Mouse (Mus musculus) embryonic facial prominence, embryonic 15.5 days (tissue): Measurements from ENCODE around the gene Sema3a. TPM values are rescaled to one million over a fixed set of nuclear protein-coding genes. Genes with fewer than 3 reads are reported as not detected.
"Not testable (repeated sequence)": the region's sequence is repeated elsewhere in the genome, so short reads cannot be mapped to it uniquely, and the experiment has no call there.

Experiments used
- ATAC-seq: fragments of 200-750 bp; cut with Nextera tagmentation; 2 replicates; pipeline ENCODE4 v1.8.0; 2017; ENCODE audit warnings: low read depth, moderate TSS enrichment; ENCODE audit not compliant: insufficient number of reproducible peaks, low FRiP score, low TSS enrichment
- H3K27ac ChIP-seq: fragments of 300-500 bp; sonication (generic); replicated peaks from 2 replicates; pipeline ENCODE4 v1.5.1; 2015; ENCODE audit warnings: mild to moderate bottlenecking, inconsistent platforms
- H3K27me3 ChIP-seq: fragments of 300-500 bp; sonication (generic); 2 replicates; pipeline ENCODE4 v1.6.1; 2015; ENCODE audit warnings: inconsistent platforms
- H3K36me3 ChIP-seq: fragments of 300-500 bp; sonication (generic); 2 replicates; pipeline ENCODE4 v1.6.1; 2015; ENCODE audit warnings: mild to moderate bottlenecking, inconsistent platforms
- H3K4me1 ChIP-seq: fragments of 300-500 bp; sonication (generic); 2 replicates; pipeline ENCODE4 v1.6.1; 2015; ENCODE audit warnings: inconsistent platforms
- H3K4me2 ChIP-seq: fragments of 300-500 bp; sonication (generic); replicated peaks from 2 replicates; pipeline ENCODE4 v1.6.1; 2015; ENCODE audit warnings: mild to moderate bottlenecking, inconsistent platforms
- H3K4me3 ChIP-seq: fragments of 300-500 bp; sonication (generic); replicated peaks from 2 replicates; pipeline ENCODE4 v1.5.1; 2015; ENCODE audit warnings: mild to moderate bottlenecking, inconsistent platforms
- H3K9ac ChIP-seq: fragments of 300-500 bp; sonication (generic); 2 replicates; pipeline ENCODE4 v1.6.1; 2015; ENCODE audit warnings: inconsistent platforms
- H3K9me3 ChIP-seq: fragments of 300-500 bp; sonication (generic); replicated peaks from 2 replicates; pipeline ENCODE4 v1.6.1; 2016; ENCODE audit warnings: inconsistent platforms
- WGBS: fragments of 180-500 bp; shearing (Covaris S2); methylation state at CpG from one replicate; pipeline ENCODE4 v1.1.7; 2015; 5-methylcytosine and 5-hydroxymethylcytosine counted together
- polyA plus RNA-seq: library from polyadenylated mRNA; unstranded; fragments of >200 nt; fragmentation: Nextera tagmentation; extraction: Ambion mirVana; gene quantifications from 2 replicates; pipeline ENCODE4 v1.2.1, GENCODE M21; 2015

Gene Sema3a
- polyA plus RNA-seq, 1 experiment from 2014 or later = 32.1 TPM

DNA sequence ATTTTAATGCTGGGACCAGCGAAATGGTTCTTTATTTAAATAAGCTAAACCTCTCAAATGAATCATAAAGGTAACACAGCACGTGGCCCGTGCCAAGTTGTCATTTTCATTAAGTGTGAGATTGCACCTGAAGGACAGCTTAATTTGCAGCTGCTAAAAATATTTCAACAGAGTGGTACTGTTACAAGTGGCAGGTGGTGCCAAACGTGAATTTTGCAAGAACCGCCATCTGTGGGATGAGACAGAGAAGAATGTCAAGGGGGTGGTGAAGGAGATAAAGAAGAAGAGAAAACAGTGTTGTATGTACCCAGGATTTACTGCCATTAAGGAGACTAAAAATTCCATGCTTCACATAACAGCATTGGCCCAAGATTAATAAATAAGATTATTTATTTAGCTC, 423.9 kb downstream of the Sema3a start:
- Histone ChIP-seq H3K36me3 (no peaks in the 10 kb centered on the region), H3K4me3 (no peak overlapping the region), H3K27ac (no peak overlapping the region), H3K4me1 (peaks cover 7% of the 10 kb centered on the region), H3K9me3 (no peaks in the 10 kb centered on the region), H3K4me2 (no peak overlapping the region), H3K9ac (no peak overlapping the region), H3K27me3 (no peaks in the 10 kb centered on the region)
- no peak for ATAC-seq
- 68% methylated on average over 5 of the region's 5 CpGs for WGBS

DNA sequence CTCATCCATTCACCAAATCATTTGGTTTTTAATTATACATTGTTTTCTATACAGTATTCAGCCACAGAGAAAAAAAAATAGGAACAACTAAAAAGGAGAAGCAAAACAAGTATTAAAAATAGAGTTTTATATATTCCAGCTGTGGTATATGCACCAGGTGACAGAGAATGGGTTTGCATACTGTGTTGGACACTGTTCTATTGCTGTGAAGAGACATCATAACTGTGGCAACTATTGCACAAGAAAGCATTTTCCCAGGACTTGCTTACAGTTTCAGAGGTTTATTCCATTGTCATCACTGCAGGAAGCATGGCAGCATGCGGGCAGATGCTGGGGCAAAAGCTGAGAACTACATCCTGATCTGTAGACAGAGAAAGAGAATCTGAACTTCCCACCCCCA, 425.7 kb downstream of the Sema3a start:
- peaks cover 7% of the 10 kb centered on the region for H3K4me1 ChIP-seq
- no peak overlapping the region for H3K4me3 ChIP-seq
- no peaks in the 10 kb centered on the region for H3K36me3 ChIP-seq
- no peak for ATAC-seq
- no peak overlapping the region for H3K9ac ChIP-seq
- H3K27ac ChIP-seq = no peak overlapping the region
- no peak overlapping the region for H3K4me2 ChIP-seq
- H3K27me3 ChIP-seq = no peaks in the 10 kb centered on the region
- H3K9me3 ChIP-seq = no peaks in the 10 kb centered on the region
- WGBS = 88% methylated on average over 1 of the region's 1 CpGs

DNA sequence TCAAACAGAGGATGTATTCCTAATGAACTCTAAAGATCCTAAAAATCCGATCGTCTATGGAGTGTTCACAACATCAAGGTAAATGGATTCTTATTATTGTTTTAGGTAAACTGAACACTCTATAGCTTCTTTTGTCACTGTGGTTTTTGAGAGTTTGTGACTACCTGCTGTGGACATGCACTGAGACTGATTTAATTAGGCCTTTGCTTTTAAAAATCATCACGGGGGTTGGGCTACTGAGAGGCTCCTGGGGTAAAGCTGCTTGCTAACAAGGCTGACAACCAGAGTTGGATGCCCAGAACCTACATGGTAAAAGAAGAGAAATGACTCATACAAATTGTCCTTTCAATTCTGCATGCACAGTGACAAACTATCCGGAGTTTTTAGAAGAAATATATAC, 432.0 kb downstream of the Sema3a start:
- peaks cover 2% of the 10 kb centered on the region; the same call in 1 of the 2 replicates for H3K36me3 ChIP-seq
- H3K4me2 ChIP-seq = no peak overlapping the region
- H3K4me3 ChIP-seq = no peak overlapping the region
- no peaks in the 10 kb centered on the region for H3K4me1 ChIP-seq
- H3K9ac ChIP-seq = no peak overlapping the region
- 63% methylated on average over 4 of the region's 4 CpGs for WGBS
- H3K27me3 ChIP-seq = no peaks in the 10 kb centered on the region
- no peaks in the 10 kb centered on the region for H3K9me3 ChIP-seq
- no peak overlapping the region for H3K27ac ChIP-seq
- no peak for ATAC-seq

DNA sequence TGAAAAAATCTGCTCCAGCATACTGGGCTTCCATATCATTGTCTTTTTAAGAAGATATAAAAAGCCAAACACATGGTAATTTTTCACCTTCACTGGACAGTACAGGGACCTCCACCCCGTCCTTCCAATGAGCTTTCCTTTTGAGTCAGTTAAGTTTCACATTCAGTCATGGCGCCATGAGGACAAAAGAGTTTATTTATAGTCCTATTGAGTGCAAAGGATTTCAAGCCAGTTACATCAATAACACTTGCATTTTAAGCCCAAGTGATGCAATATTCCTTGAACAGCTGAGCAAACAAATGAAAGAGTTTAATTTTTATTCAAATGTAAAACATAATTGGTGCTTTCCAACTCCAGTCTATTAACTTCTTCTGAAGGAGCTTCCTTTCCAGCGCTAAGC, 448.7 kb downstream of the Sema3a start:
- WGBS = 88% methylated on average over 3 of the region's 3 CpGs

DNA sequence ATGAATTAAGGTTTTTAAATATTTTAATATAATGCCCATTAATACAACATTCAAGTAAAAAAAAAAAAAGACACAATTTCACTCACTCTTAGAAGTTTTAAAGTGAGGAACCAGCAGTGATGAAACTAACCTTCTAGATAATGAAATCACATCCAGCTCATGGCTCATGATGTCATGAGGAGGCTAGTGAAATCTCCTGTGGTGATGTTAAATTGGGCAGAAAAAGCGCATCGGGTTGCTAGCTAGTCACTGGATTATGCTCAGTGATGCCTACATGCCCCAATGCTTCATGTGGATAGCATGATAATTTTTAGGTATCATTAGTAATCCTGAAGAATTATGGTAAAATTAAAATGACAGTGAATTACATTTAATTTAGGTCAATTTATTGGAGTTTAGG, 453.9 kb downstream of the Sema3a start:
- 78% methylated on average over 2 of the region's 2 CpGs for WGBS
- Histone ChIP-seq H3K4me3 (no peak overlapping the region), H3K9me3 (no peaks in the 10 kb centered on the region), H3K27ac (no peak overlapping the region), H3K4me2 (no peak overlapping the region), H3K9ac (no peak overlapping the region), H3K36me3 (no peaks in the 10 kb centered on the region), H3K4me1 (no peaks in the 10 kb centered on the region), H3K27me3 (no peaks in the 10 kb centered on the region)
- no peak for ATAC-seq

More for the DNA sequence above, 448.7 kb downstream of the Sema3a start:
- Histone ChIP-seq H3K4me2 (no peak overlapping the region), H3K4me1 (no peaks in the 10 kb centered on the region), H3K36me3 (peaks cover 6% of the 10 kb centered on the region), H3K4me3 (no peak overlapping the region), H3K9ac (no peak overlapping the region), H3K27me3 (no peaks in the 10 kb centered on the region), H3K9me3 (no peaks in the 10 kb centered on the region), H3K27ac (no peak overlapping the region)
- no peak for ATAC-seq

DNA sequence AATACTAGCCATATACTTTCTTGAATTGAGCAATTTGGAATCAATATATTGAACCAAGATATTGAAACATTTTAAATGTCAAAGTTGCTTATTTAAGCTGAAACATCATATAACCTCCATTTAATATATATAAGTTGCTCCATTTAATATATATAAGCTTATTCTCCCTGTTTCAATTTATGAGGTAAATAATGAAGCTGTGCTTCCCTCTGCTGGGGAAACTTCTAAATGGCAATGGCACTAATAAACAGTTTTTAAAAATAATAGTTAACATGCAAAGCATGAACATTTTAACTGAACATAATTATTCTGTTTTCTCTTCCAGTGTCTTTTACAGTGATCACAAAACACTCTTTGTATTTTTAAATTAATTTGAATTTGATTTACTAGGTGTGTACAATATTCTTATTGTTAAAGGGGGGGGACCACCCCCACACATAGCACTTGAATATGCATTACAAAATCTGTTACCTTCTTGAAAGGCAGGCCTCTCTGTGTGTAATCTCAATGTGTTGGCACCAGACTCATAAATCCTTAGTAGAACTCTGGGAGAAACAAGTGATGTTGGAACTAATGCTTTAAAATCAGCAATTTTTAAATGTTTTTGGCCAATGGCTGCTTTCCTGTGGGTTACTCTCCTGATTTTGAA, 460.5 kb downstream of the Sema3a start:
- no peak overlapping the region for H3K4me2 ChIP-seq
- no peaks in the 10 kb centered on the region for H3K36me3 ChIP-seq
- ATAC-seq = no peak
- H3K9me3 ChIP-seq = no peaks in the 10 kb centered on the region
- H3K27ac ChIP-seq = no peak overlapping the region
- no peak overlapping the region for H3K9ac ChIP-seq
- no peak overlapping the region for H3K4me3 ChIP-seq
- no peaks in the 10 kb centered on the region for H3K4me1 ChIP-seq
- no peaks in the 10 kb centered on the region for H3K27me3 ChIP-seq

DNA sequence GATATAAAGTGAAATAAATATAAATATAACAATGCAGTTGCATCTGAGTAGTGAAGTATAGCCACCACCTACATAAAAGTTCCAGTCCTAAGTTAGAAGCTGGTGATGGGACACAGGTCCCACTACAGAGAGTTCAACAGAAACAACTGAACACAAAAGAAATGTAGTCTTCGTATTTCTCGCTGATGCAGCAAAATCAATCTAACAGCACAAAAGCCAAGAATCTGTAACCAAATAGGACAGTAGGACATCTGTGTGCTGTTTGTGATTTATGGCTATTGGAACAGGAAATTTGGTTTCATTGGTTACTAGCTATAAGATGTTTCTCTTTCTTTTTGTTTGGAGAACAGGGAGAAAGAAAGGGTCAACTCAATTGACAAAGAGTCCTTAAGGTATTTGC, 469.2 kb downstream of the Sema3a start:
- H3K27ac ChIP-seq = no peak overlapping the region
- H3K9me3 ChIP-seq = no peaks in the 10 kb centered on the region
- 75% methylated on average over 2 of the region's 2 CpGs for WGBS
- peaks cover 5% of the 10 kb centered on the region; the same call in 1 of the 2 replicates for H3K36me3 ChIP-seq
- H3K4me2 ChIP-seq = no peak overlapping the region
- H3K9ac ChIP-seq = no peak overlapping the region
- H3K27me3 ChIP-seq = no peaks in the 10 kb centered on the region
- no peak overlapping the region for H3K4me3 ChIP-seq
- ATAC-seq = no peak
- H3K4me1 ChIP-seq = no peaks in the 10 kb centered on the region

DNA sequence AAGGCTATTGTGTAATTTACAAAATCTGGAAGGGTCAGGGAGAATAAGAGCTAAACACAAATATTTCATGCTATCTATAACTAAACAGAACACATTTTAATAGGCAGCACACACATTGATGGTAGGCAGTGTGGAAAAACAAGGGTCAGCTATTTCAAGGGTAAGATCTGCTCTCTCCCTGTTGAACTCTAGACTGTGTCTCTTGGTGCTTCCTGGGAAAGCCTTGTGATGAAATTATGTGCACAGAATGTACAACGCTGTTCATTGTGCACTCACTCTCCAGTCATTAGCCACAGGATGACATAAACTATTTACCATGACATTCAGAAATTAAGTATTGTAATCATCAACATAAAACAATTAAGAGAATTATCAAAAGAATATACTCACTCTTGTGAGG, 486.4 kb downstream of the Sema3a start:
- Histone ChIP-seq H3K9me3 (no peaks in the 10 kb centered on the region), H3K4me1 (no peaks in the 10 kb centered on the region), H3K4me2 (no peak overlapping the region), H3K4me3 (no peak overlapping the region), H3K9ac (no peak overlapping the region), H3K27me3 (no peaks in the 10 kb centered on the region), H3K27ac (no peak overlapping the region), H3K36me3 (no peaks in the 10 kb centered on the region)
- WGBS = 49% methylated on average over 1 of the region's 1 CpGs
- no peak for ATAC-seq

DNA sequence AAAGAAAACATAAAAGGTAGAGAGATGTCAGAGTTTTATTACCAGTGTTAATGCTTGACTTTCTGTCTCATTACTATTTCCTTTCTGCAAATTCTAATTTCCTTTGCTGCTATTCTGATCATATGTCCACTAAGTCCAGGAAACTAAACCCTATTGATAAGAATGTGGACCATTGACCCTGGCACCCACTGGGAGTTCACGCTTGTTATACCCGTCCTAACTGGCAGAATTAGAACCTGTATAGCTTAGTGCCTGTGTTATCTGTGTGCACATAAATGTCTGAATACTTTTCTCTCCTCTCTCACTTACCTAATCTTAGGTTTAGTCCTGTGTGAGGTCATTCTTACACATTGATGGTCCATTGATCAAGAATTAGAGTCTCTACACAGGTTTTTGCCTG, 486.9 kb downstream of the Sema3a start:
- Histone ChIP-seq H3K27me3 (no peaks in the 10 kb centered on the region), H3K27ac (no peak overlapping the region), H3K4me1 (no peaks in the 10 kb centered on the region), H3K9ac (no peak overlapping the region), H3K4me2 (no peak overlapping the region), H3K4me3 (no peak overlapping the region), H3K36me3 (no peaks in the 10 kb centered on the region), H3K9me3 (no peaks in the 10 kb centered on the region)
- WGBS = 73% methylated on average over 2 of the region's 2 CpGs
- ATAC-seq = no peak

DNA sequence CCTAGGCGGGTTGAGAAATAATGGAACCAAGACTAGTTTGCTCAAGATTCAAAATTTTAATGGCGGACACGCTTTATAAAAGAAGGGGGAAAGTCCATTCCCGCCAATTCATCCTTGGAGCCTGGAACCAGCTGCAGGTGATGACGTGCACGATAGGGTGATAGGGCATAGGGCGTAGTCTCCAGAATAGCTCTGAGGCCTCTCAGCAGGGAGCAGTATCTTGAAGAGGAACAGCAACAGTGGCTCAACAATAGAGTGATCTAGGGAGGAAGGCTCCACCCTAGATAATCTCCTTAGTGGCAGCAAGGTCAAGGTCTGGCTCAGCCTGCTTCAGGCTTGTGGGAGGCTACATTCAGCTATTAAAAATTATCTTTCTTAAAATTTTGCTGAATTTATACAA, 489.4 kb downstream of the Sema3a start:
- not testable (repeated sequence) for H3K9me3 ChIP-seq, H3K4me3 ChIP-seq, H3K36me3 ChIP-seq, H3K4me2 ChIP-seq, H3K27ac ChIP-seq, ATAC-seq, H3K27me3 ChIP-seq, H3K4me1 ChIP-seq, H3K9ac ChIP-seq
- 85% methylated on average over 7 of the region's 7 CpGs for WGBS

DNA sequence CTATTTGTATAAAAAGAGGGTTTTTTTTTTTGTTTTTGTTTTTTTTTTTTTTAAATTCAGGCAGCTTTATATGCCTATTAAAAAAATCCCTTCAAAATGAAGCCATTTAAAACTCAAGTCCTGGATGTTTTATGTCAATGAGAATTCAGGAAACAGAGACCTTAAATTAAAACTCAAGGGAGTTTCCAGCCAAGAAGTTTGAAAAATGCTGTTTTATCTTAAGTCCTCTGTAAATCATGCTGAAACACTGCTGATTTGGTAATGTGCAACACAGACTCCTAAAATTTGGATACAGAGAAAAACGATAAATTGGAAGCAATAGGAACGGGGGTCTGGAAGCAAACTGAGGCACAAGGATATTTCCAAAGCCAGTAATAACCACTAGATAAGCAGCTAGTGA, 490.7 kb downstream of the Sema3a start:
- Histone ChIP-seq H3K9ac (no peak overlapping the region), H3K4me1 (no peaks in the 10 kb centered on the region), H3K27ac (no peak overlapping the region), H3K9me3 (no peaks in the 10 kb centered on the region), H3K27me3 (no peaks in the 10 kb centered on the region), H3K36me3 (no peaks in the 10 kb centered on the region), H3K4me2 (no peak overlapping the region), H3K4me3 (no peak overlapping the region)
- no peak for ATAC-seq
- WGBS = 70% methylated on average over 2 of the region's 2 CpGs

DNA sequence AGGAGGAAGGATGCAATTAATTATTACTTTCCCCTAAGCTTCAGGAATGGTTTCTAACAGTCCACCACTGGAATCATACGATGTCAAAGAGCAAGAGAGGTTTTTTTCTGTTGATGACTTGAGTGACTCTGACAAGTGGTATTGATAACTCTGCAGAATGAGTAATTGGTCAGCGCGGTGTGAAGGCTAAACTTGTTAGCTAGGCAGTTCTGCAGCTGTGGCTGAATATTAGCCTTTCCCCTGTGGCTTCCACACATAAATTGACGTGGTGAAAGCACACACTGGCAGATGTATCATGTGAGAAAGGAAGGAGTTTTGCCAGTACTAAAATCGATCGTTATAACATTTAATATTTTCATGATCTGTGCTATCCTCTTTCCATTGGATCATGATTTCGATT, 497.4 kb downstream of the Sema3a start:
- WGBS = 75% methylated on average over 7 of the region's 7 CpGs
- no peak for ATAC-seq
- no peak overlapping the region for H3K9ac ChIP-seq
- no peak overlapping the region for H3K4me2 ChIP-seq
- no peaks in the 10 kb centered on the region for H3K4me1 ChIP-seq
- H3K27ac ChIP-seq = no peak overlapping the region
- no peaks in the 10 kb centered on the region for H3K36me3 ChIP-seq
- H3K4me3 ChIP-seq = no peak overlapping the region
- H3K9me3 ChIP-seq = no peaks in the 10 kb centered on the region
- no peaks in the 10 kb centered on the region for H3K27me3 ChIP-seq
